Mouse (Mus musculus): ENCODE data around the gene Srcin1. TPM values are rescaled to one million over a fixed set of nuclear protein-coding genes. Genes with fewer than 3 reads are reported as not detected.

Srcin1 gene
- polyA plus RNA-seq, 1 experiment: 0.01 TPM

DNA sequence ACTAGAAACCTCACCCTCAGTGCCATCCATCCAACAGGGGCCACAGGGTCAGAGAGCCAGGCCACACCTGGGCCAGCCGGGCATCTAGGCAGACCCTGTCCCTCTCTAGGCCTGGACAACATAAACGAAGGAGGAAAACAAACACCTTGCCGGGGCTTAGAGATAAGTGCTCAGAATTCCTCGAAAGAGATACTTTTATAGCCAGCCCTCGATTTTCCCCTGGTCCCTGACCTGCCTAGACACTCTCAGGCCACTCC is 4.0 kb downstream of the Srcin1 start:
- Histone ChIP-seq H3K4me3 (ENCODE audit: insufficient read depth, poor library complexity, severe bottlenecking) (no peak overlapping the region), H3ac (ENCODE audit: control insufficient read depth, insufficient read length, low read depth) (no peak overlapping the region), H3K36me3 (ENCODE audit: control insufficient read depth, insufficient read depth) (no peaks in the 10 kb centered on the region), H3K79me2 (ENCODE audit: control insufficient read depth, insufficient read depth) (no peaks in the 10 kb centered on the region), H3K27me3 (ENCODE audit: control insufficient read depth, insufficient read depth, insufficient read length) (peaks cover 83% of the 10 kb centered on the region), H3K79me3 (ENCODE audit: low read depth) (no peaks in the 10 kb centered on the region)
- TF ChIP-seq CEBPB (IDR thresholded peaks at IDR 0.05; ENCODE audit: low read depth): no peak
- no peak for TF ChIP-seq MYOG (IDR thresholded peaks at IDR 0.05; ENCODE audit: control insufficient read depth, extremely low read depth, insufficient read length)
- TF ChIP-seq CTCF (IDR thresholded peaks at IDR 0.05; ENCODE audit: control insufficient read depth, insufficient read depth, insufficient read length): no peak
- TF ChIP-seq MAX (IDR thresholded peaks at IDR 0.05): no peak
- no peak for TF ChIP-seq FOSL1 (IDR thresholded peaks at IDR 0.05; ENCODE audit: insufficient read depth, low read length, poor library complexity, severe bottlenecking)
- TF ChIP-seq MYOD1 (IDR thresholded peaks at IDR 0.05; ENCODE audit: control insufficient read depth, insufficient read length, low read depth): no peak
- no peak for TF ChIP-seq USF1 (IDR thresholded peaks at IDR 0.05; ENCODE audit: low read depth)

DNA sequence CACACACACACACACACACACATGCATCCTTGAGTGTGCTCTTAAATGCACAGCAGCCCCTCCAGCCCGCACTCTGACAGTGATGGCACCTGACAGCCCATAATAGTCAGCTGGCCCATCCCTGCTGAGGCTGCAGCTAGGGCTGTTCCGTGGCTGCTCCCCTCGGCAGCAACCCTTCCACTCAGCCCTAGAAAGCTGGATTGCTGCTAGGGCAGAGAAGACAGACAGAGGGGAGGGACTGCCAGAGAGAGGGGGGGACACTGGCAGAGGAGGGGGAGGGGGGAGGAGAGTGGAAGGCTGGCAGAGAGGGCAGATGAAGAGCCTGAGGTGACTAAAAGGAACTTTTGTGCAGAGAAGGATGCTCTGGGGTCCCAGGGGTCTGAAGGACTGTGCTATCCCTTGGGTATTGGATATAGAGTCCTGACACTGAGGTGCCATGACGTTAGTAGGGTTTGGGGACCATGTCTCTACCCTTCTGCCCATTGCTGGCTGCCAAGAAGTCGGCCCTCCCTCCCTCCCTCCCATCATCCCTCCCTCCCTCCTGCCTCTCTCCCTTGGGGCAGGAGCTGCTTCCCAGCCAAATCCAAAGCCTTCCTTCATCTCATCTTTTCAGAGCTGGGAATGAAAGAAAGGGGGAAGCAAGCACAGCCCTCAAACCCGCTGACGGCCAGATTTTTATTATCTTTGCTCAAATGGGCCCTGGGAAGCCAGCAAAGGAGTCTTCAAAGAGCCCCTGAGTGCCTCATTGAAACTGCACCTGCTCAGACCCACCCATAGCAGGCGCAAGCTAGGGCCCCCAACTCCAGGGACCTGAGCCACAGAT is 4.5 kb downstream of the Srcin1 start:
- Histone ChIP-seq H3ac (ENCODE audit: control insufficient read depth, insufficient read length, low read depth) (no peak overlapping the region), H3K79me3 (ENCODE audit: low read depth) (no peaks in the 10 kb centered on the region), H3K4me3 (ENCODE audit: insufficient read depth, poor library complexity, severe bottlenecking) (no peak overlapping the region), H3K27me3 (ENCODE audit: control insufficient read depth, insufficient read depth, insufficient read length) (peaks cover 83% of the 10 kb centered on the region), H3K79me2 (ENCODE audit: control insufficient read depth, insufficient read depth) (no peaks in the 10 kb centered on the region), H3K36me3 (ENCODE audit: control insufficient read depth, insufficient read depth) (no peaks in the 10 kb centered on the region)
- TF ChIP-seq MAX (IDR thresholded peaks at IDR 0.05): no peak
- TF ChIP-seq CTCF (IDR thresholded peaks at IDR 0.05; ENCODE audit: control insufficient read depth, insufficient read depth, insufficient read length): no peak
- no peak for TF ChIP-seq FOSL1 (IDR thresholded peaks at IDR 0.05; ENCODE audit: insufficient read depth, low read length, poor library complexity, severe bottlenecking)
- TF ChIP-seq MYOD1 (IDR thresholded peaks at IDR 0.05; ENCODE audit: control insufficient read depth, insufficient read length, low read depth): no peak
- no peak for TF ChIP-seq MYOG (IDR thresholded peaks at IDR 0.05; ENCODE audit: control insufficient read depth, extremely low read depth, insufficient read length)
- no peak for TF ChIP-seq CEBPB (IDR thresholded peaks at IDR 0.05; ENCODE audit: low read depth)
- no peak for TF ChIP-seq USF1 (IDR thresholded peaks at IDR 0.05; ENCODE audit: low read depth)

DNA sequence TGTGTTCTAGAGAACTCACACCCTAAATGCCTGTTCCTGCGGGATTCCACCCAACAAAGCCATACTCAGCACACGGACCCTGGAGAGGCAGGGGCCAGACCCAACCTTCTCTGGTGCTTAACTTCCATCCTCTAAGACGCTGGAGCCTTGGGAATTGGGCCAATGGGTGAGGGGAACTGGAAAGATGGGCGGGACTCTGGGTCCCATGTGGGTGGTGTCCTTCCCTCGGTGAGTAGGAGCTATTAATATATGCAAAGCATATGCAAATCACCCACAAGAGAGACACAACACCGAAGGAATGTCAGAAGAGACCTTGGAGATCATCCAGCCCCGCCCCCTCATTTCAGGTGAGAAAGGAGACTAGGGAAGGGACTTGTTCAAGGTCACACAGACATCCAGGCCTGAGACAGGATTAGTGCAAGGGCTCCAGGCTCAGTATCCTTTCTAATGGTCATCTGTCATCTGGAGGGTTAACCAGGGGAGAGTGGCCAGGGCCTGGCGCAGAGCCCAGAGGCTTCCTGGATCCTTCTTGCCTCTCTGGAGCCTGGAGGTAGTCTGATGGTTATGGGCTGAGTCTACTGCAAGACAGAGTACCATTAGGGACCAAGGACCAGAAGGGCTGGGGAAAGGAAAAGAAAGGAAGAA is 5.4 kb downstream of the Srcin1 start:
- Histone ChIP-seq H3K4me3 (ENCODE audit: insufficient read depth, poor library complexity, severe bottlenecking) (no peak overlapping the region), H3K36me3 (ENCODE audit: control insufficient read depth, insufficient read depth) (no peaks in the 10 kb centered on the region), H3K79me3 (ENCODE audit: low read depth) (no peaks in the 10 kb centered on the region), H3K27me3 (ENCODE audit: control insufficient read depth, insufficient read depth, insufficient read length) (peaks cover 88% of the 10 kb centered on the region), H3ac (ENCODE audit: control insufficient read depth, insufficient read length, low read depth) (no peak overlapping the region), H3K79me2 (ENCODE audit: control insufficient read depth, insufficient read depth) (no peaks in the 10 kb centered on the region)
- TF ChIP-seq MYOG (IDR thresholded peaks at IDR 0.05; ENCODE audit: control insufficient read depth, extremely low read depth, insufficient read length): no peak
- TF ChIP-seq CTCF (IDR thresholded peaks at IDR 0.05; ENCODE audit: control insufficient read depth, insufficient read depth, insufficient read length): no peak
- no peak for TF ChIP-seq USF1 (IDR thresholded peaks at IDR 0.05; ENCODE audit: low read depth)
- TF ChIP-seq MYOD1 (IDR thresholded peaks at IDR 0.05; ENCODE audit: control insufficient read depth, insufficient read length, low read depth): no peak

DNA sequence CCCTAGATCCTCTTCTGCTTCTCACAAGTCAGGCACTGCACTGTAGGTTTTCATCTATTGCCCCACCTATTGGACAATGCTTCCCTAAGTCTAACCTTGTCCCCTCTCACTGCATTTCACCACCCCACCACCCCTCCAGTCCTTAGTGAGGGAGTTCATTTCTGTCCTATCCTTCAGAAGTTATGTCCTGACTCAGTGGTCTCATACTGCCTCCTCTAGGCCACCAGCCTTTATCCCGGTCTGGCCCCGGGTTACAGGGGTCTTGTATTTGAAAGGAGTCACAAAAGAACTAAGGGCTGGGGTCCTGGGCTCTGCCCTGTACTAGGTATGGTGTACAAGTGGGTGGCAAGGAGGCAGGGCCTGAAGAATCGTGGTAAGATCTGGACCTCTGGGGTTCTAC is 6.2 kb downstream of the Srcin1 start:
- no peak for TF ChIP-seq CEBPB (IDR thresholded peaks at IDR 0.05; ENCODE audit: low read depth)
- Histone ChIP-seq H3K79me2 (ENCODE audit: control insufficient read depth, insufficient read depth) (no peaks in the 10 kb centered on the region), H3K36me3 (ENCODE audit: control insufficient read depth, insufficient read depth) (no peaks in the 10 kb centered on the region), H3ac (ENCODE audit: control insufficient read depth, insufficient read length, low read depth) (no peak overlapping the region), H3K27me3 (ENCODE audit: control insufficient read depth, insufficient read depth, insufficient read length) (peaks cover 91% of the 10 kb centered on the region), H3K4me3 (ENCODE audit: insufficient read depth, poor library complexity, severe bottlenecking) (no peak overlapping the region), H3K79me3 (ENCODE audit: low read depth) (no peaks in the 10 kb centered on the region)

DNA sequence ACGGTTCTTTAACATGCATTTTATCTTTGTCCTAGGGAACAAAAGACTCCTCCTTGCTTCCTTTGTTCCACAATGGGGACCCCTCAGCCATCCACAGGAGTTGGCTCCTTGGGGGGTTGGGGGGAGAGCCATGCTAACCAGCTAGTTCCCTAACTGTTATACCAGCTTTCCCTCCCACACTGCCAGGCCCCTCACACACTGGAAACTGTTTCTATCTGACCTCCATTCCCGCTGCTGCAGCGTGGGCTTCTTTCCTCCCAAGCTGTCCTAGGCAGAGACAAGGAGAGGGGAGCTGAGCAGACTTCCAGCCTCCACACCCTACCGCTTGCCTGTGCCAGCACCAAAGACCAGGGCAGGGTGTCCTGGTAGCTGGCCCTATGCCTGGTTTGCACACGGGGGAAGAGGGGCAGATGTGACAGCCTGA is 6.7 kb downstream of the Srcin1 start:
- Histone ChIP-seq H3K79me2 (ENCODE audit: control insufficient read depth, insufficient read depth) (no peaks in the 10 kb centered on the region), H3K36me3 (ENCODE audit: control insufficient read depth, insufficient read depth) (no peaks in the 10 kb centered on the region), H3K4me3 (ENCODE audit: insufficient read depth, poor library complexity, severe bottlenecking) (no peak overlapping the region), H3K27me3 (ENCODE audit: control insufficient read depth, insufficient read depth, insufficient read length) (peaks cover 91% of the 10 kb centered on the region), H3ac (ENCODE audit: control insufficient read depth, insufficient read length, low read depth) (no peak overlapping the region), H3K79me3 (ENCODE audit: low read depth) (no peaks in the 10 kb centered on the region)
- TF ChIP-seq CEBPB (IDR thresholded peaks at IDR 0.05; ENCODE audit: low read depth) (no peak), MAX (IDR thresholded peaks at IDR 0.05) (no peak), MYOD1 (IDR thresholded peaks at IDR 0.05; ENCODE audit: control insufficient read depth, insufficient read length, low read depth) (no peak), CTCF (IDR thresholded peaks at IDR 0.05; ENCODE audit: control insufficient read depth, insufficient read depth, insufficient read length) (no peak), FOSL1 (IDR thresholded peaks at IDR 0.05; ENCODE audit: insufficient read depth, low read length, poor library complexity, severe bottlenecking) (no peak), USF1 (IDR thresholded peaks at IDR 0.05; ENCODE audit: low read depth) (no peak), MYOG (IDR thresholded peaks at IDR 0.05; ENCODE audit: control insufficient read depth, extremely low read depth, insufficient read length) (no peak)

DNA sequence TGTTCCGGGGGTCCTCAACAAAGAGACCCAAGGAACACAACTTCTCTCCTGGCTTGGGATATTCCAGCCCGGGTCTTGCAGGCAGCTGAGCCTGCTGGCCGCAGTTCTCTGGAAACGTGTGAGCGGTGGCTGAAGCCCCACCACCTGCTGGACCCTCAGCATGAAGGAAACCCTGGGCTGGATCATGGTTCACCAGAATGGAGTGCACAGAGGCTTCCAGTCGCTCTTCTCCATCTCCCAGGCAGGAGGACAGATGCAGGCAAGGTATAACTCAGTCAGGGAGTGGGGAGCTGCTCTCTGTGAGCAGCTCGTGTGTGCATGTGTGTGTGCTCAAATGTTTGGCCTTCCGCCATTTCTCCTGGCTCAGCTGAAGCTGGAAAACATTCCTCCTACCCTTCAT is 7.3 kb downstream of the Srcin1 start:
- no peaks in the 10 kb centered on the region for H3K79me3 ChIP-seq (ENCODE audit: low read depth)
- TF ChIP-seq MYOD1 (IDR thresholded peaks at IDR 0.05; ENCODE audit: control insufficient read depth, insufficient read length, low read depth) (peak; percentile 38), CTCF (IDR thresholded peaks at IDR 0.05; ENCODE audit: control insufficient read depth, insufficient read depth, insufficient read length) (no peak), FOSL1 (IDR thresholded peaks at IDR 0.05; ENCODE audit: insufficient read depth, low read length, poor library complexity, severe bottlenecking) (no peak), MAX (IDR thresholded peaks at IDR 0.05) (no peak), USF1 (IDR thresholded peaks at IDR 0.05; ENCODE audit: low read depth) (no peak), MYOG (IDR thresholded peaks at IDR 0.05; ENCODE audit: control insufficient read depth, extremely low read depth, insufficient read length) (no peak)
- no peak overlapping the region for H3ac ChIP-seq (ENCODE audit: control insufficient read depth, insufficient read length, low read depth)
- no peaks in the 10 kb centered on the region for H3K79me2 ChIP-seq (ENCODE audit: control insufficient read depth, insufficient read depth)
- no peak overlapping the region for H3K4me3 ChIP-seq (ENCODE audit: insufficient read depth, poor library complexity, severe bottlenecking)
- no peaks in the 10 kb centered on the region for H3K36me3 ChIP-seq (ENCODE audit: control insufficient read depth, insufficient read depth)
- peaks cover 88% of the 10 kb centered on the region for H3K27me3 ChIP-seq (ENCODE audit: control insufficient read depth, insufficient read depth, insufficient read length)

All from C2C12 (cell line).